Mouse (Mus musculus): ENCODE data around the gene Amacr. TPM values are rescaled to one million over a fixed set of nuclear protein-coding genes. Genes with fewer than 3 reads are reported as not detected.
A peak's percentile ranks its signal among the peaks of the same experiment; 100 is the strongest.

Gene Amacr
- polyA plus RNA-seq, 1 experiment: not detected

DNA sequence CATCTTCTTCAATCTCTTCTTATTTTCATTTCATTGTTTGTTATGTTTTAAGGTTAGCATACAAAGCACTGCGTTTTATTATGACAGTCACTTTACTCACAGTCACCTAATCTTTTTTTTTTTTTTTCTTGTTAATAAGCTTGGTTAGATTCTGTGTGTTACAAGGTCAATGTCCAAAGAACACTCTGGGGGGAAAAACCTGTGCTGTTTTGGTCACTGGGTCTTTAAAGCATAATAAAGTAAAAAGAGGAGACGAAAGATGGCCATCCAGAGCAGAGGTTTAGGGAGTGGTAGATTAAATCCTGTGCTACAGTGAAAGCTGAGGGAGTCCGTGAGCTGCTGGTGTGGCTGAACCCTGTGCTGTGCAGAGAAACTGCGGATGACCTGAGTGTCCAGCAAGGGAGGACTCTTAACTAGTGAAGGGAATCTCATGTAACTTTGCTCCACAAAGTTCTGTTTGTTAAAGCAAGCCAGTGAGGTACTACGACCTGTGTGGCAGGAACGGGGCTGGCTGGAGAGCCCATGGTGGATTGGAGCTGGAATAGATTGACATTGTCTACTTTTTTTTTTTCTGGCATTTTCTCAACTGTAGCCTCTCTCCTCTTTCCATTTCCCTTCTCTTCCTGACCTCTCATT lies 27.1 kb upstream of the Amacr start:
- Histone ChIP-seq H3K27ac (ENCODE audit: insufficient read depth, low read depth, low read length) (no peak overlapping the region), H3K4me1 (ENCODE audit: control insufficient read depth, insufficient read depth, low read length) (no peaks in the 10 kb centered on the region), H3K4me3 (ENCODE audit: insufficient read depth, low read depth, low read length) (no peak overlapping the region)
- TF ChIP-seq CTCF (IDR thresholded peaks at IDR 0.05; ENCODE audit: insufficient read depth, low read depth, low read length) (no peak), POLR2A (IDR thresholded peaks at IDR 0.05; ENCODE audit: insufficient read depth, low read depth, low read length) (no peak)
- WGBS: 90% methylated on average over 6 of the region's 6 CpGs

DNA sequence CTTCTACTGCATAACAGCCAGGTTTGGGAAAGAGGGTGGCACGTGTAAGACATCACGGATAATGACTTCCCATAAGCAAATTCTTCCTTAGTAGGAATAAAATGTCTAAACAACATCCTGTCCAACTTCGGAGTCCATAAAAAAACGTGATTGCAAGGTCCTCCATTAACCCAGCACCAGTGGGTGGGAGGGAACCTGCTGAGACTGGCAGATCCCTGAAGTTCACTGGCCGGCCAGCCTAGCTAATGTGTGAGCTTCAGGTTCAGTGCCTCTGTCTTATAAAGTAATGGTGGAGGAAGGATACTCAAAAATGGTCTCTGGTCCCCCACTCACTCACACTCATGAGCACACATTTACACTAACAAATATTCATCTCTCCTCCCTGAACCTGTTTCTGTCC lies 26.4 kb upstream of the Amacr start:
- H3K4me1 ChIP-seq (ENCODE audit: control insufficient read depth, insufficient read depth, low read length): no peaks in the 10 kb centered on the region
- WGBS: 71% methylated on average over 5 of the region's 5 CpGs
- TF ChIP-seq POLR2A (IDR thresholded peaks at IDR 0.05; ENCODE audit: insufficient read depth, low read depth, low read length) (no peak), CTCF (IDR thresholded peaks at IDR 0.05; ENCODE audit: insufficient read depth, low read depth, low read length) (no peak)
- no peak overlapping the region for H3K4me3 ChIP-seq (ENCODE audit: insufficient read depth, low read depth, low read length)
- H3K27ac ChIP-seq (ENCODE audit: insufficient read depth, low read depth, low read length): no peak overlapping the region

DNA sequence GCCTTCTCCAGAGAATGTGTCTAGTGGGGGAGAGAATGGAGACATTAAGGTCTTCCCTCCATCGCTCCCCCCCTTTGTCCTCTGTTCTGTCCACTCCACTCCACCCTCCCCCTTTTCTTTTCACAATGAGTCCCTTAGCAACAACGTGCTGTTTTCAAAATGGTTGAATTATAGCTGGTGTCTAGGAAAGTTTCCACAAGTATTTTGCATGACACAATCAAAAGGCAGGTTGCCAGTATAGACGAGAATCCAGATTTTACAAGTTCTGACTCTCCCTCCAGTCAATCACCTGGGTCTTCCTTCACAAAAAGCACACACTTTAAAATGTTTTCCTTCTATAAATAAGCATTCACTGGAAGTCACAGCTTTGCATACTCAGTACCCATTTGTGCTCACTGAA lies 24.9 kb upstream of the Amacr start:
- Histone ChIP-seq H3K27ac (ENCODE audit: insufficient read depth, low read depth, low read length) (no peak overlapping the region), H3K4me3 (ENCODE audit: insufficient read depth, low read depth, low read length) (no peak overlapping the region), H3K4me1 (ENCODE audit: control insufficient read depth, insufficient read depth, low read length) (no peaks in the 10 kb centered on the region)
- no peak for TF ChIP-seq CTCF (IDR thresholded peaks at IDR 0.05; ENCODE audit: insufficient read depth, low read depth, low read length)
- no peak for TF ChIP-seq POLR2A (IDR thresholded peaks at IDR 0.05; ENCODE audit: insufficient read depth, low read depth, low read length)
- WGBS: 48% methylated on average over 3 of the region's 3 CpGs

DNA sequence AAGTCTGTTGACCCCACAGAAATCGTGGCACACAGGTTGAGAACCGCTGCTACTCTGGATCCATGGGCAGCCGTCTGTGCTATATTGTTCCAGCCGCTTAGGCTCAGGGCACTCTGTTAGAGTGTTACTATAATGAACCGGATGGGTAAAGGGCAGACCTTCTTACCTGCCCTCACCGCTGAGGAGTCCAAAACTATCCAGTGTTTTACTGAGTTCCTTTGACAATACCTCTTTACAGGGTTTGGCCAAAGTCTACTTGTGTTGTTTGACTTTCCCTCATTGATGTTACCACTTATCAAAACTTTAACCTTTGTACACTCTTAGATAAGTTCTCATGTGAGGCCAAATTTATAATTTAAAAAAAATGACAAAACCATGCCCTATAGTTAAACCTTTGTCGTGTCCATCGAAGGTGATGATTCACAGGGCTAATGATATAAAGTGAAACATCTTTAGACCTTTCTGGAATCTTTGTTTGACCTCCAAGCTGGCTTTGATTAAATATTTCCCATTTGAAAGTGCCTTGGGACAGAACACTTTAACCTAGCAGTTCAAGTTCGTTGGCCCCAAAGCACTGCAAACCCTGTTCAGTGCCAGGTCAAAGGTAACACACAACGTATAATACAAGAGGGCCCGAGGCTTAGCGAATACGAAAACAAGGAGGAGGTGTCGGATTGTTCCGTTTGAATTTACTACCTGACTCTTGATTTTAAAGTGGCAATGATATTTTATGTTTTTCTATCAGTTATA lies 22.1 kb upstream of the Amacr start:
- Histone ChIP-seq H3K4me3 (ENCODE audit: insufficient read depth, low read depth, low read length) (no peak overlapping the region), H3K4me1 (ENCODE audit: control insufficient read depth, insufficient read depth, low read length) (no peaks in the 10 kb centered on the region), H3K27ac (ENCODE audit: insufficient read depth, low read depth, low read length) (no peak overlapping the region)
- TF ChIP-seq CTCF (IDR thresholded peaks at IDR 0.05; ENCODE audit: insufficient read depth, low read depth, low read length) (no peak), POLR2A (IDR thresholded peaks at IDR 0.05; ENCODE audit: insufficient read depth, low read depth, low read length) (no peak)
- WGBS: 90% methylated on average over 15 of the region's 15 CpGs

DNA sequence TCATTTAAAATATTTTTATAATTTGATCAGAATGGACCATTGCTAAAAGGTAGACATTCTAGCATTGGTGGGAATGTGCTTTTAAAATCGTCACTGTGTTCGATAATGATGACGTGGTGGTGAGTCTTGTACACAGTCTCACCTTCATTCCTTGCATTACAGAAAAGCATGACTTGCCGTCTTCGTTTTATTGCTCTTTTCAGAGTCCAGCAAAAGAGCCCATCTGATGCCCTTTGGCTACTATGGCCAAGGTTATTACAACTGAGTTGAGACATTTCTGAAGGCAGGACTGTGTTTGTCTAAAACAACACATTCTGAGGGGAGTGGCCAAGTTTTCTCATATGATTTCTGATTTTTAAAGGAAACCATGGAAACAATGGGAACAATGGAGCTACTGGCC lies 21.3 kb upstream of the Amacr start:
- 96% methylated on average over 5 of the region's 5 CpGs for WGBS
- Histone ChIP-seq H3K4me3 (ENCODE audit: insufficient read depth, low read depth, low read length) (no peak overlapping the region), H3K27ac (ENCODE audit: insufficient read depth, low read depth, low read length) (no peak overlapping the region), H3K4me1 (ENCODE audit: control insufficient read depth, insufficient read depth, low read length) (no peaks in the 10 kb centered on the region)
- TF ChIP-seq POLR2A (IDR thresholded peaks at IDR 0.05; ENCODE audit: insufficient read depth, low read depth, low read length) (no peak), CTCF (IDR thresholded peaks at IDR 0.05; ENCODE audit: insufficient read depth, low read depth, low read length) (no peak)

DNA sequence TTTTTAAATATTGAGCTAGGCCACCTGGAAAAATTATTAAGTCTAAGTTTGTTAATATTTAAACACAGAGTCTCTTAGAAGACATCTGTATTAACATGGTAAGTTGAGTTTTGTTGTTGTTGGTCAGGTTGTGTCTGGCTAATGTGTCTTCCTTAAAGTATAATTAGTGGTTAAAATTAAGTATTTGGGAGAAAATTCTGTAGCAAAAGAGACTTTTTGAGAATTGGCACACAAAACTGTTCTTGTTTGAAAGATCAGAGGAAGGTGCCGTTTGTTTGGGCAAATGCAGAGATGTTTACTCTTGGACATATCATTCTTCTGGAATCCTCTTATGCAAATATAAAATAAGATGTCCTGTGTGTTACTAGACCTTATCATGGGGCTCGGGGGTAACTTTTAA lies 19.0 kb upstream of the Amacr start:
- 86% methylated on average over 2 of the region's 2 CpGs for WGBS
- Histone ChIP-seq H3K4me1 (ENCODE audit: control insufficient read depth, insufficient read depth, low read length) (no peaks in the 10 kb centered on the region), H3K27ac (ENCODE audit: insufficient read depth, low read depth, low read length) (no peak overlapping the region), H3K4me3 (ENCODE audit: insufficient read depth, low read depth, low read length) (no peak overlapping the region)
- no peak for TF ChIP-seq CTCF (IDR thresholded peaks at IDR 0.05; ENCODE audit: insufficient read depth, low read depth, low read length)
- TF ChIP-seq POLR2A (IDR thresholded peaks at IDR 0.05; ENCODE audit: insufficient read depth, low read depth, low read length): no peak

DNA sequence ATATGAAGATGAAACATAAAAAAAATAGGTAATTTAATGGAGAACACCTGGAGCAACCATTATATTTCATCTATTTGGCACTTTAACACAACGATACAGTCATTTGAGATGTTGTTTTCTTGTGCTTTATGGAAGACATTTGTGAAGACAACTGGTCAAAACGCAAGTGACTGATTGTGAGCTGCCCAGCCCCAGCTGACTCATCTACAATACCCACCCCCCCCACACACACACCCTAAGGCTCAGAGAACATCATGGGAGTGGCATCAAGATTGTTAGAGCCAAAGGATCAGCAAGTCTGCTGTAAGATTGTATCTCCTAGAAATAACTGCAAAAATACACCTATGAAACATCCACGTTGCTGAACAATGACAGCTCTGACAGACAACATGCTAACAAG lies 12.1 kb upstream of the Amacr start:
- Histone ChIP-seq H3K27ac (ENCODE audit: insufficient read depth, low read depth, low read length) (peak overlapping the region; percentile 66), H3K4me1 (ENCODE audit: control insufficient read depth, insufficient read depth, low read length) (no peaks in the 10 kb centered on the region), H3K4me3 (ENCODE audit: insufficient read depth, low read depth, low read length) (no peak overlapping the region)
- WGBS: 72% methylated on average over 3 of the region's 3 CpGs
- TF ChIP-seq CTCF (IDR thresholded peaks at IDR 0.05; ENCODE audit: insufficient read depth, low read depth, low read length) (no peak), POLR2A (IDR thresholded peaks at IDR 0.05; ENCODE audit: insufficient read depth, low read depth, low read length) (no peak)

DNA sequence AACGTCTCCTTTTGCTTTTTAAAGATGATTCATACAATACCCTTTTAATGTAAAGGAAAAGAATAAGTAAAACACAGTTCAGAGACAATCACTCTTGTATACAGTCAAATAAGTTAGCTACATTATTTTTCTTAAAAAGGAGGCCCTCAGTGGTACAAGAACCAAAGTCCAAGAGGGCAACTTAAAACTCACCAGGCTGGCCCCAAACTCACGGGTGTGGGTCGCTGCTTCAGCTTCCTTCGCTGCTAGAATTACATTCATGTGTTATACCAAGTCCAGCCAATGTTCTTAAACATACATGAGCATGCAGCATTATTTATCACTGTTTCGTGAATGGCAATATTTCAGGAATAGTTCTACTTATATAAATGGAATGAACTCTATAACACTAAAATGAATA lies 10.8 kb upstream of the Amacr start:
- TF ChIP-seq CTCF (IDR thresholded peaks at IDR 0.05; ENCODE audit: insufficient read depth, low read depth, low read length) (no peak), POLR2A (IDR thresholded peaks at IDR 0.05; ENCODE audit: insufficient read depth, low read depth, low read length) (no peak)
- H3K4me3 ChIP-seq (ENCODE audit: insufficient read depth, low read depth, low read length): no peak overlapping the region
- WGBS: 83% methylated on average over 5 of the region's 5 CpGs
- no peaks in the 10 kb centered on the region for H3K4me1 ChIP-seq (ENCODE audit: control insufficient read depth, insufficient read depth, low read length)
- no peak overlapping the region for H3K27ac ChIP-seq (ENCODE audit: insufficient read depth, low read depth, low read length)

DNA sequence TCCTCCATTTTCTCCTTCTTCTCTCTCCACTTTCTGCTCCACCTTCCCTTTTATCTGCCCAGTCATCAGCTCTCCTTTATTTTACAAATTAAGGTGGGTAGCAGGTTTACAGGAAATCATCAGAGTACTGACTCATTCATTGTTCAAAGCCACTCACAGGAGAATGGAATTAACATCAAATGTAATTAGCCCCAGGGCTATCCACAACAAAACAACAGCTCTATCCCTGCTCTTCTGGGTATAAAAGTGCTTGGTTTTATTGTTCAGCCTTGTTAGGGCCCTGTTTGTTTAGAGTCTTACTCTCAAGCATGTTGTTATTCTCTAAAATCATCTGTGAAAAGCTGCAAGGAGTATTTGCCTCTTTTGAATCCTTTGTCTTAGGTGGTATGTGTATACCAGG lies 4.4 kb upstream of the Amacr start:
- Histone ChIP-seq H3K4me1 (ENCODE audit: control insufficient read depth, insufficient read depth, low read length) (peaks cover 2% of the 10 kb centered on the region; the same call in 1 of the 2 replicates), H3K4me3 (ENCODE audit: insufficient read depth, low read depth, low read length) (no peak overlapping the region), H3K27ac (ENCODE audit: insufficient read depth, low read depth, low read length) (no peak overlapping the region)
- TF ChIP-seq POLR2A (IDR thresholded peaks at IDR 0.05; ENCODE audit: insufficient read depth, low read depth, low read length) (no peak), CTCF (IDR thresholded peaks at IDR 0.05; ENCODE audit: insufficient read depth, low read depth, low read length) (no peak)

All from olfactory bulb, adult 2 months (tissue).